Mouse (Mus musculus) lung, postnatal 0 days (tissue): ENCODE data around the gene Ddo.

Experiments used
- CTCF ChIP-seq: IDR thresholded peaks from 2 replicates; pipeline ENCODE4 v1.5.1; 2016; ENCODE audit warnings: antibody characterized with exemption, mild to moderate bottlenecking
- EP300 ChIP-seq: IDR thresholded peaks from 2 replicates; pipeline ENCODE4 v1.6.1; 2016; ENCODE audit warnings: antibody characterized with exemption, mild to moderate bottlenecking, control low read depth

DNA sequence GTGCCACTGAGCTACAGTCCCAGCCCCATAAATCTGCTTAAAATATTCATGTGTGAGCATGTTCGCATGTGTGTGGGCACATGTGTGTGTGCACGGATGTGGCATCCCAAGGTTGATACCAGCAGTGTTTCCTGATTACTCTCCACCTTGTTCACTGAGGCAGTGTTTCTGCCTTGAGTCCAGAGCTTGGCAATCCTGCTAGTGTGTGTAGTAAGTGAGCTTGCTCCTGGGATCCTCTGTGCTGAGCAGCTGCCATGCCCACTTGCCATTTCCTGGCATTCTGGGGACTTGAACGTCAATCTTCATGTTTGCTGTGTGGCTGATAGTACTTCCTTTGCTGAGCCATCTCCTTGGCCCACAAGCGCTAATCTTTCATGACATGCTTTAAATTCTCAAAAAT lies 85.3 kb downstream of the Ddo start:
- TF ChIP-seq CTCF (no peak), EP300 (no peak)
